Mouse (Mus musculus): Measurements from ENCODE around the gene Actn1. TPM values are rescaled to one million over a fixed set of nuclear protein-coding genes. Genes with fewer than 3 reads are reported as not detected.
A peak's percentile ranks its signal among the peaks of the same experiment; 100 is the strongest.

Actn1 gene
- polyA plus RNA-seq, 1 experiment from 2014 or later: 86.2 TPM

DNA sequence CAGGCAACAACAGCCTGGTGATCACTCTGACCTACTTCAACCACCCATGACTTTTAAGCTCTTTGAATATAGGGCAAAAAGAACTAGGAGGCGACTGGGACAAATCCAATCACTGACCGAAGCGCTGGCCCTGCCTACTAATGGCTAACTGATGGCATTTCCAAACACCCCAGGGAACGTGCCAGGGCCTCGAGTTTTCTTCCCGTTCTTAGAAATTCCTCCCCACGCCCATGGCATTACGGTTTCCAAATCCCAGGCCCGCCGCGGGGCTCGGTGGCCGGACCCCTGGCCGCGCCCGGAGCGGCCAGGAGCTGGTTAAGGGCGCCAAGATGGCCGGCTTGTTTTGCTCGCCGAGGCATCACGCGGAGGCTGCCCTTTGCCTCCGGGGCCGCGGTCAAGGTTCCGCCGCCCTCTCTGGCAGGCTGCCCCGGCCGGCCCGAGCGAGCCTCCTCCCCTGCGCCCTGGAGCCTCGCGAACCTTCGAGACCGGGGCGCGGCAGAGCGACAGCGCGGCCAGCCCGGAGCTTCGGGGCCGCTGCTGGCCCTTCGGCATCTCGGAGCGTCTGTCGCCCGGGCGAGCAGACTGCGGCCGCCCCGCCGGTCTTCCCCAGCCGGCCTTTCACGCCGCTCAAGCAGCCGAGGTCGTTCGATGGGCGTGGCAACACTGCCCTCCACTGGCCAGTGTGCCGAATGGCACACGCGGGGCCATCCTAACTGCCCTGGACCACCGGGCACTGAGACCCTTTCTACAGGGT lies 127.7 kb downstream of the Actn1 start:
- H3K9ac ChIP-seq: peak overlapping the region; percentile 89
- H3K36me3 ChIP-seq (ENCODE audit: insufficient read depth): peaks cover 6% of the 10 kb centered on the region; the same call in 1 of the 2 replicates
- H3K4me1 ChIP-seq (ENCODE audit: insufficient read depth): peaks cover 27% of the 10 kb centered on the region
- H3K4me2 ChIP-seq: peak overlapping the region; percentile 77
- H3K27ac ChIP-seq (ENCODE audit: low read depth): peak overlapping the region; percentile 98
- TF ChIP-seq CTCF (IDR thresholded peaks at IDR 0.05; ENCODE audit: low read depth): peak; percentile 98
- no peaks in the 10 kb centered on the region for H3K9me3 ChIP-seq (ENCODE audit: low read depth, low read length)
- H3K27me3 ChIP-seq (ENCODE audit: insufficient read depth, low read length): no peaks in the 10 kb centered on the region
- under 1% methylated on average over 66 of the region's 66 CpGs for WGBS
- peak overlapping the region; percentile 53 for H3K4me3 ChIP-seq (ENCODE audit: low read depth, low read length)
- DNase-seq (peak; percentile 97), ATAC-seq (ENCODE audit: insufficient read depth) (peak; percentile 83)

DNA sequence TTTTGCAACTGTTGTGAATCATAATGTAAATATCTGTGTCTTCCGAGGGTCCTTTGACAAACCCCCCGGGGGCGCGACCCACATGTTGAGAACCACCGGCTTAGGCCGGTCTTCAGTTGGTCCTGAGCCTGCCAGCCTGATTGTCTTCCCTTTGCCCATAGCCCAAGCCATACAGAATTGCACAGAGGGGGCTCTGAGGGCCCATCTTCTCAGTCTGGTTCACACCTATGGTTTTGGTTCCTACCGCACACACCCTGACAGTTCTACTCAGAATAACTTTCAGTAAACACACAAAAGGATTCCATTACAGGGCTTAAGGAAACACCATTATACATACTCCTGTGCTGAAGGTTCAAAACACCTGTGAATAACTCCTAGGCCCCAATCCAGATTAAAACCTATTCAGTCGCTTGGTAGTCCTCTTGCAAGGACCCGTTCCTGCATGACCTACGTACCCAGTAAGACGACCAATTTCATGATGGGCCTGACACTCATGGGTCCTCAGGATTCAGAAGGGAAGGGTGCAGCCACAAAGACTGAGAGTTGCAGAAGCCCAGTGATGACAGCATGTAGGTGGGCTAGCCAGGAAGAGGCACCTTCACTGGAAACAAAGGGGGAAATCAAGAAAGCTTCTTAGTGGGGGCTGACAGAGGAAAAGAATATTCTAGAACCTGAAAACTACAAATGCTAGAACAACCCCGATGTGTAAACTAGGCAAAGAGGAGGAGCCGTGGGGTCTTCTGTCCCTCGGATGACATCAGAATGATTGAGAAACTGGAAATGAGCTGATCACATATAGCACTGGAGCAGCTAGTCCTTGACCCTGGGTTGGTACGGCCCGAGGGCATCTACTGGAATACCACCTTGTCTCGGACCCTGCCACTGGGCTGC lies 128.6 kb downstream of the Actn1 start:
- ATAC-seq (ENCODE audit: insufficient read depth): no peak
- Histone ChIP-seq H3K9ac (peak overlapping the region; percentile 89), H3K4me3 (ENCODE audit: low read depth, low read length) (peak overlapping the region; percentile 53), H3K4me2 (peak overlapping the region; percentile 77), H3K36me3 (ENCODE audit: insufficient read depth) (peaks cover 12% of the 10 kb centered on the region; the same call in 1 of the 2 replicates), H3K27me3 (ENCODE audit: insufficient read depth, low read length) (no peaks in the 10 kb centered on the region), H3K27ac (ENCODE audit: low read depth) (peak overlapping the region; percentile 98), H3K4me1 (ENCODE audit: insufficient read depth) (peaks cover 27% of the 10 kb centered on the region), H3K9me3 (ENCODE audit: low read depth, low read length) (no peaks in the 10 kb centered on the region)
- DNase-seq: no peak
- TF ChIP-seq CTCF (IDR thresholded peaks at IDR 0.05; ENCODE audit: low read depth): no peak
- WGBS: 38% methylated on average over 17 of the region's 17 CpGs

DNA sequence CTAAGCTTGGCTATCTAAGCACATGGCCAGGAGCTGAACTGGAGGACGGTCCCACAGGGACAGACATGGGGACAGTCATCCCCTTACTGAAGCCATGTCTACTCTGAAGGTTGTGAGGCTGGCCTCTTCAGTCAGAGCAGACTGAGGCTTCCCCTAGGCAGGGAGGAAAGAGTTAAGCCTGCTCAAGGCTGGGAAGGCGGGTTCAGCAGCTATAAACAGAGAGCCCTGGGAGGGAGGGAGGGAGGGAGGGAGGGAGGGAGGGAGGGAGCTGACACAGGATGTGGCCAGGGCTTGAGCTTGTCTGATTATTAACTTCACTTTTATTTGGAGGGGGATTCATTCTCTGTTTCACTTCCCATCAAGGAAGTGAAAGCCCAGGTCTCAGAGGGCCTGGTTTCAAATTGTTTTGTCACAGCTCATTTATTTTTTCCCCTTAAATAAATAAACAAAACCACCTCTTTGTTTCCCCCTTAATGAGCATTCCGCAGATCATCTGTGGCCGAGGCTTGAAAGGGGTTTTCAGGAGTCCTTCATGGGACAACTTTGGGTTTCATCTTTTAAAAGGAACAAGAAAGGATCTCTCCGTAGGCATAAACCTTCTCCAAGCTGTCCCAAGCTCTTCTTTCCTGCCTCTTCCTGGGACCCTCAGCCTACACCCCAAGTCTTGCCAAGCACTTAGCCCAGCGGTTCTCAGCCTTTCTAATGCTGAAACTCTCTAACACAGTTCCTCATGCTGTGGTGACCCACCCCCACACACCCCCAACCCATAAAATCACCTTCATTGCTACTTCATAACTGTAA lies 129.4 kb downstream of the Actn1 start:
- Histone ChIP-seq H3K9ac (peak overlapping the region; percentile 36), H3K4me1 (ENCODE audit: insufficient read depth) (peaks cover 27% of the 10 kb centered on the region), H3K4me3 (ENCODE audit: low read depth, low read length) (peak overlapping the region; percentile 19), H3K4me2 (peak overlapping the region; percentile 77), H3K27me3 (ENCODE audit: insufficient read depth, low read length) (no peaks in the 10 kb centered on the region), H3K27ac (ENCODE audit: low read depth) (peak overlapping the region; percentile 98), H3K9me3 (ENCODE audit: low read depth, low read length) (no peaks in the 10 kb centered on the region), H3K36me3 (ENCODE audit: insufficient read depth) (peaks cover 12% of the 10 kb centered on the region; the same call in 1 of the 2 replicates)
- ATAC-seq (ENCODE audit: insufficient read depth) (peak; percentile 80), DNase-seq (peak; percentile 88)
- TF ChIP-seq CTCF (IDR thresholded peaks at IDR 0.05; ENCODE audit: low read depth): no peak
- 4% methylated on average over 5 of the region's 6 CpGs for WGBS

DNA sequence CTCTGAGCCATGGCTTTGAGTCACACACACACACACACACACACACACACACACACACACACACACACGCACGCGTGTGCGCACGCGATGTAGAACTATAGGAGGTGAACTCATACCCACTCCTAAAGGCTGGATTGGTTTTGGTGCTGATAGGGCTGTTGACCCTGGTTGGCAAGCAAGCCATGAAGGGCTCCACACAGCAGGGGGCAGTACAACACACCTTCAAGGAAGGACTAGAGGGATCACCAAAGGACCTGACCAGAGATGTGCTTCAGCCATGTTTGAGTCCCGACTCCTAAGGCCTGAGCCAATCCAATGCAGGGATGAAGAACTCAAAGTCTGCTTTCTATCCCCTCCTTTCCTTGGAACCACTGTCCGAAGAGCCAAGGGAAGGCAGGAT lies 130.6 kb downstream of the Actn1 start:
- 92% methylated on average over 8 of the region's 8 CpGs for whole genome bisulfite sequencing
- peak overlapping the region; percentile 98 for H3K27ac ChIP-seq (ENCODE audit: low read depth)
- TF ChIP-seq CTCF (IDR thresholded peaks at IDR 0.05; ENCODE audit: low read depth): peak; percentile 52
- no peak for DNase-seq
- ATAC-seq (ENCODE audit: insufficient read depth): no peak
- no peak overlapping the region for H3K4me2 ChIP-seq
- peaks cover 33% of the 10 kb centered on the region for H3K4me1 ChIP-seq (ENCODE audit: insufficient read depth)
- H3K4me3 ChIP-seq (ENCODE audit: low read depth, low read length): no peak overlapping the region
- H3K9ac ChIP-seq: no peak overlapping the region
- H3K36me3 ChIP-seq (ENCODE audit: insufficient read depth): peaks cover 19% of the 10 kb centered on the region; the same call in 1 of the 2 replicates
- no peaks in the 10 kb centered on the region for H3K27me3 ChIP-seq (ENCODE audit: insufficient read depth, low read length)
- no peaks in the 10 kb centered on the region for H3K9me3 ChIP-seq (ENCODE audit: low read depth, low read length)

DNA sequence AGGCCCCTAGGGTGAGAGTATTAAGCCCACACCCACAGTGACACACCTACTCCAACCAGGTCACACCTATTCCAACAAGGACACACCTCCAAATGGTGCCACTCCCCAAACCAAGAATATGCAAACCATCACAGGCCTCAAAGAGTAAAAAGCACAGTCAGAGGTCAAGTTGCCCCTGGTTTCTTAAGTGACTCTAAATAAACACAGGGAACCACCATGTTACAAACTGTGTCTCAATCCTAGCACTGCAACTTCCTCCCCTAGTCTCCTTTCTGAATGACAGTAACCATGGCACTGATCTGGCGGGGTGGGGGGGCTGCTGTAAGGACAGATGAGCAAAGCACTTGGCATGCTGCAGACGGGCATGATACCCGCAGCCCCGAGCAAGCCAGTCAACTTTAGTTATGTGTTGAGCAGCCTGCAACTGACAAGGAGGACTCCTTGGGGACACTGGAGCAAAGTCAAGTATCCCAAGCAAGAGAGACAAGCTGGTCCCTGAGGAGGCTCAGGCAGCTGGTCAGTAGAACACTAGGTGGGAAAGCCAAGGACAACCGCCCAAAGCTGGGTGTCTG lies 132.9 kb downstream of the Actn1 start:
- Histone ChIP-seq H3K4me3 (ENCODE audit: low read depth, low read length) (no peak overlapping the region), H3K9ac (no peak overlapping the region), H3K36me3 (ENCODE audit: insufficient read depth) (peaks cover 21% of the 10 kb centered on the region; the same call in 1 of the 2 replicates), H3K4me1 (ENCODE audit: insufficient read depth) (peaks cover 55% of the 10 kb centered on the region), H3K9me3 (ENCODE audit: low read depth, low read length) (no peaks in the 10 kb centered on the region), H3K27me3 (ENCODE audit: insufficient read depth, low read length) (no peaks in the 10 kb centered on the region), H3K4me2 (no peak overlapping the region), H3K27ac (ENCODE audit: low read depth) (no peak overlapping the region)
- WGBS: 92% methylated on average over 5 of the region's 5 CpGs
- no peak for DNase-seq
- no peak for TF ChIP-seq CTCF (IDR thresholded peaks at IDR 0.05; ENCODE audit: low read depth)
- ATAC-seq (ENCODE audit: insufficient read depth): no peak

DNA sequence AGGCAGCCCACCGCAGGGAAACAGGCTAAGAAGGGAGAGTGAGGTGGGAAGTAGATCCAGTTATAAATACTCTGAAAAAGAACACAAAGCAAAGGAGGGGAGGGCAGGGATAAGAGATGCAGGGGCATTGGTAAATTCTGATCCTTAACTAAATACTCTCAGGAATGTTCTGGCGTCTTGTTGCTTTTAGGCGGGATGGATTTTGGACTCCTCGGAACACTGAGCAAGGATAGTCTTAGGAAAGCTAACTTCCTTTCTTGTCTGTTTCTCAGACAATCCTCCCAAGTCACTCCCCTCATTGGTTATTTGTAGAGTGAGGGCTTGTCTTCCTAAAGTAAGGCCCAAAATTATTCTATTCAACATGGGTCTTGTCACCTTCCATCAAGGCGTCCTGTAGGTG lies 134.9 kb downstream of the Actn1 start:
- H3K4me2 ChIP-seq: no peak overlapping the region
- no peak overlapping the region for H3K9ac ChIP-seq
- WGBS: 83% methylated on average over 5 of the region's 5 CpGs
- TF ChIP-seq CTCF (IDR thresholded peaks at IDR 0.05; ENCODE audit: low read depth): no peak
- no peaks in the 10 kb centered on the region for H3K9me3 ChIP-seq (ENCODE audit: low read depth, low read length)
- H3K36me3 ChIP-seq (ENCODE audit: insufficient read depth): peaks cover 28% of the 10 kb centered on the region; the same call in 1 of the 2 replicates
- peaks cover 42% of the 10 kb centered on the region for H3K4me1 ChIP-seq (ENCODE audit: insufficient read depth)
- H3K27ac ChIP-seq (ENCODE audit: low read depth): no peak overlapping the region
- DNase-seq (no peak), ATAC-seq (ENCODE audit: insufficient read depth) (no peak)
- H3K4me3 ChIP-seq (ENCODE audit: low read depth, low read length): no peak overlapping the region
- no peaks in the 10 kb centered on the region for H3K27me3 ChIP-seq (ENCODE audit: insufficient read depth, low read length)

Data from lung, embryonic 14.5 days (tissue).